Mouse (Mus musculus): ENCODE data around the gene Gm11114.

Gene Gm11114

DNA sequence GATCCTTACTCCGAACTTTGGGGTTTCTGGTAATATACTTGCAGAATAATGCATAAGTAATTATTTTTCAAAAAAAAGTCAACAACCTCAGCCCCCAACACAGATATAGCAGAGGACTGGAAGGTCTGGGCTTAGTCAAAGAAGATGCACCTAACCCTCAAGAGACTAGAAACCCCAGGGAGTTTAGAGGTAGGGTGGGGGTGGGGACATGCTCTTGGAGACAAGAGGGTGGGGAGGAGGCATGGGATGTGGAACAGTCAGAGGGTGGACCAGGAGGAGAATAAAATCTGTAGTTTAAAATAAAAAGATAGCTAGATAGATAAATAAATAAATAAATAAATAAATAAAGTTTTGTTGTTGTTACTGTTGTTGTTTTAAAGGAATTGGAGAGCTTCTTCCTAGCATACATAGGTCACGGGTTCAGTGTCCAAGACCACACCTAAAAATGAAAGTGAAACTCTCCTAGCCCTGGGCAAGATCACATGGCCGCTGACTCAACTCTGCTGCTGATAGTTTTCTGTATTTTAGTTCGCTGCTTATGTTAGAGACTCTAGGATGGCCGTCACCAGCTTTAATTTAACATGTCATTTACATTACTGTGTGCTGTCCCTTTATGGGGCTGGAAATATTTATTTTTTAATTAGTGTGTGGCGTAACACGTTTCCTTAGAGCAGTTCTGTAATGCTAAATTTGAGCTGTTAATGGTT, 44.7 kb downstream of the Gm11114 start:
- CTCF ChIA-PET, result interaction anchor here (0.7 kb wide), 1 partner anchor 1233 kb away, joined by 3 read pairs; no protein-coding TSS in a partner anchor
